Mouse (Mus musculus): ENCODE measurements around the gene Foxp1. TPM values are rescaled to one million over a fixed set of nuclear protein-coding genes. Genes with fewer than 3 reads are reported as not detected.
A peak's percentile ranks its signal among the peaks of the same experiment; 100 is the strongest.

The Foxp1 gene
- polyA plus RNA-seq, 1 experiment from 2014 or later, result 88.1 TPM

- no peaks in the 10 kb centered on the region for H3K9me3 ChIP-seq (ENCODE audit: control insufficient read depth, low read length)
- H3K9ac ChIP-seq (ENCODE audit: low read length), result no peak overlapping the region
- H3K4me1 ChIP-seq (ENCODE audit: control insufficient read depth in 2 of 2, insufficient read depth in 2 of 2, low read length in 2 of 2), result peaks cover 4 to 5% of the 10 kb centered on the region in 2 experiments; a peak in 3 of 4 replicates
- H3K36me3 ChIP-seq (ENCODE audit: control insufficient read depth, insufficient read depth, low read length), result no peaks in the 10 kb centered on the region
- ATAC-seq (ENCODE audit: insufficient number of reproducible peaks, insufficient read depth, low FRiP score, low read depth), result no peak
- peak overlapping the region in 1 of 2 experiments; percentile 26; a peak in 2 of 4 replicates for H3K27ac ChIP-seq (replicated peaks in 1 of 2; ENCODE audit: control insufficient read depth in 1 of 2, insufficient read depth in 1 of 2, low read depth in 2 of 2, low read length in 2 of 2)
- WGBS, result 60% methylated on average over 6 of the region's 6 CpGs
- no peaks in the 10 kb centered on the region for H3K27me3 ChIP-seq (ENCODE audit: control insufficient read depth, insufficient read depth, low read length)
- no peak overlapping the region for H3K4me3 ChIP-seq (ENCODE audit: control insufficient read depth in 1 of 2, insufficient read depth in 1 of 2, low read depth in 1 of 2, low read length in 2 of 2)
- no peak overlapping the region for H3K4me2 ChIP-seq (ENCODE audit: low read length)
Observed at GRCm38 (mm10) chr6:99337575-99337974, 184.9 kb downstream of the Foxp1 start.

GRCm38 (mm10) chr6:99336191-99336590, 186.3 kb downstream of the Foxp1 start:
- H3K27me3 ChIP-seq (ENCODE audit: control insufficient read depth, insufficient read depth, low read length), result no peaks in the 10 kb centered on the region
- H3K4me2 ChIP-seq (ENCODE audit: low read length), result no peak overlapping the region
- no peak overlapping the region for H3K4me3 ChIP-seq (ENCODE audit: control insufficient read depth in 1 of 2, insufficient read depth in 1 of 2, low read depth in 1 of 2, low read length in 2 of 2)
- no peak for ATAC-seq (ENCODE audit: insufficient number of reproducible peaks, insufficient read depth, low FRiP score, low read depth)
- H3K9ac ChIP-seq (ENCODE audit: low read length), result no peak overlapping the region
- WGBS, result 80% methylated on average over 5 of the region's 5 CpGs
- H3K4me1 ChIP-seq (ENCODE audit: control insufficient read depth in 2 of 2, insufficient read depth in 2 of 2, low read length in 2 of 2), result peaks cover 4 to 5% of the 10 kb centered on the region in 2 experiments; a peak in 3 of 4 replicates
- H3K36me3 ChIP-seq (ENCODE audit: control insufficient read depth, insufficient read depth, low read length), result no peaks in the 10 kb centered on the region
- no peak overlapping the region for H3K27ac ChIP-seq (replicated peaks in 1 of 2; ENCODE audit: control insufficient read depth in 1 of 2, insufficient read depth in 1 of 2, low read depth in 2 of 2, low read length in 2 of 2)
- H3K9me3 ChIP-seq (ENCODE audit: control insufficient read depth, low read length), result no peaks in the 10 kb centered on the region

- H3K4me2 ChIP-seq (ENCODE audit: low read length), result no peak overlapping the region
- peaks cover 4 to 5% of the 10 kb centered on the region in 2 experiments; a peak in 3 of 4 replicates for H3K4me1 ChIP-seq (ENCODE audit: control insufficient read depth in 2 of 2, insufficient read depth in 2 of 2, low read length in 2 of 2)
- H3K27me3 ChIP-seq (ENCODE audit: control insufficient read depth, insufficient read depth, low read length), result no peaks in the 10 kb centered on the region
- 90% methylated on average over 13 of the region's 13 CpGs for WGBS
- H3K9ac ChIP-seq (ENCODE audit: low read length), result no peak overlapping the region
- H3K27ac ChIP-seq (replicated peaks in 1 of 2; ENCODE audit: control insufficient read depth in 1 of 2, insufficient read depth in 1 of 2, low read depth in 2 of 2, low read length in 2 of 2), result no peak overlapping the region
- H3K9me3 ChIP-seq (ENCODE audit: control insufficient read depth, low read length), result no peaks in the 10 kb centered on the region
- H3K4me3 ChIP-seq (ENCODE audit: control insufficient read depth in 1 of 2, insufficient read depth in 1 of 2, low read depth in 1 of 2, low read length in 2 of 2), result no peak overlapping the region
- no peak for ATAC-seq (ENCODE audit: insufficient number of reproducible peaks, insufficient read depth, low FRiP score, low read depth)
- H3K36me3 ChIP-seq (ENCODE audit: control insufficient read depth, insufficient read depth, low read length), result no peaks in the 10 kb centered on the region
Observed at GRCm38 (mm10) chr6:99335174-99335830, 187.2 kb downstream of the Foxp1 start.

- Histone ChIP-seq H3K4me1 (ENCODE audit: control insufficient read depth in 2 of 2, insufficient read depth in 2 of 2, low read length in 2 of 2) (peaks cover 3 to 4% of the 10 kb centered on the region in 2 experiments; a peak in 2 of 4 replicates), H3K27me3 (ENCODE audit: control insufficient read depth, insufficient read depth, low read length) (no peaks in the 10 kb centered on the region), H3K9ac (ENCODE audit: low read length) (no peak overlapping the region), H3K36me3 (ENCODE audit: control insufficient read depth, insufficient read depth, low read length) (no peaks in the 10 kb centered on the region), H3K4me3 (ENCODE audit: control insufficient read depth in 1 of 2, insufficient read depth in 1 of 2, low read depth in 1 of 2, low read length in 2 of 2) (no peak overlapping the region), H3K9me3 (ENCODE audit: control insufficient read depth, low read length) (no peaks in the 10 kb centered on the region), H3K27ac (replicated peaks in 1 of 2; ENCODE audit: control insufficient read depth in 1 of 2, insufficient read depth in 1 of 2, low read depth in 2 of 2, low read length in 2 of 2) (no peak overlapping the region), H3K4me2 (ENCODE audit: low read length) (no peak overlapping the region)
- 92% methylated on average over 3 of the region's 3 CpGs for WGBS
- no peak for ATAC-seq (ENCODE audit: insufficient number of reproducible peaks, insufficient read depth, low FRiP score, low read depth)
Observed at GRCm38 (mm10) chr6:99334255-99334654, 188.3 kb downstream of the Foxp1 start.

- Histone ChIP-seq H3K4me1 (ENCODE audit: control insufficient read depth in 2 of 2, insufficient read depth in 2 of 2, low read length in 2 of 2) (peaks cover 0 to 3% of the 10 kb centered on the region in 2 experiments; a peak in 1 of 4 replicates), H3K9ac (ENCODE audit: low read length) (no peak overlapping the region), H3K27ac (replicated peaks in 1 of 2; ENCODE audit: control insufficient read depth in 1 of 2, insufficient read depth in 1 of 2, low read depth in 2 of 2, low read length in 2 of 2) (no peak overlapping the region), H3K27me3 (ENCODE audit: control insufficient read depth, insufficient read depth, low read length) (no peaks in the 10 kb centered on the region), H3K36me3 (ENCODE audit: control insufficient read depth, insufficient read depth, low read length) (no peaks in the 10 kb centered on the region), H3K9me3 (ENCODE audit: control insufficient read depth, low read length) (no peaks in the 10 kb centered on the region), H3K4me2 (ENCODE audit: low read length) (no peak overlapping the region), H3K4me3 (ENCODE audit: control insufficient read depth in 1 of 2, insufficient read depth in 1 of 2, low read depth in 1 of 2, low read length in 2 of 2) (no peak overlapping the region)
- no peak for ATAC-seq (ENCODE audit: insufficient number of reproducible peaks, insufficient read depth, low FRiP score, low read depth)
- WGBS, result 85% methylated on average over 5 of the region's 5 CpGs
Observed at GRCm38 (mm10) chr6:99333127-99333526, 189.4 kb downstream of the Foxp1 start.

DNA sequence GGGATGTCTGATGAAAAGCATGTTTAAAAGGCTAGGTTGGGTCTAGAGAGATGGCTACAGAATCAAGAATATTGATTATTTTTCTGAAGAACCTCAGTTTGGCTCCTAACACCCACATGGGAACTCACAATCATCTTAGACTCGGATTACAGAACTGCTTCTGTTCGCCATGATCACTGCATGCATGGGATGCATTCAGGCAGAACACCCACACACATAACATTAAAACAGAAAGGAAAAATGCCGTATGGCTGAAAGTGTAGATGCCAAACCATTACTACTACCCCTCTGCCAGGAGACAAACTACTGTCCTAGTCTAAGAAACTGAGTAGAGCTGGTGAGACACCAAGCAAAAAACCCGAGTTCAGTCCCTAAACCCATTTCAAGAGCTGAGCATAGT, 192.4 kb downstream of the Foxp1 start:
- no peak overlapping the region for H3K27ac ChIP-seq (replicated peaks in 1 of 2; ENCODE audit: control insufficient read depth in 1 of 2, insufficient read depth in 1 of 2, low read depth in 2 of 2, low read length in 2 of 2)
- H3K4me1 ChIP-seq (ENCODE audit: control insufficient read depth in 2 of 2, insufficient read depth in 2 of 2, low read length in 2 of 2), result peaks cover 0 to 3% of the 10 kb centered on the region in 2 experiments; a peak in 1 of 4 replicates
- no peak for ATAC-seq (ENCODE audit: insufficient number of reproducible peaks, insufficient read depth, low FRiP score, low read depth)
- H3K27me3 ChIP-seq (ENCODE audit: control insufficient read depth, insufficient read depth, low read length), result no peaks in the 10 kb centered on the region
- no peaks in the 10 kb centered on the region for H3K36me3 ChIP-seq (ENCODE audit: control insufficient read depth, insufficient read depth, low read length)
- no peak overlapping the region for H3K4me3 ChIP-seq (ENCODE audit: control insufficient read depth in 1 of 2, insufficient read depth in 1 of 2, low read depth in 1 of 2, low read length in 2 of 2)
- H3K9ac ChIP-seq (ENCODE audit: low read length), result no peak overlapping the region
- H3K9me3 ChIP-seq (ENCODE audit: control insufficient read depth, low read length), result no peaks in the 10 kb centered on the region
- H3K4me2 ChIP-seq (ENCODE audit: low read length), result no peak overlapping the region
- WGBS, result 83% methylated on average over 4 of the region's 4 CpGs

DNA sequence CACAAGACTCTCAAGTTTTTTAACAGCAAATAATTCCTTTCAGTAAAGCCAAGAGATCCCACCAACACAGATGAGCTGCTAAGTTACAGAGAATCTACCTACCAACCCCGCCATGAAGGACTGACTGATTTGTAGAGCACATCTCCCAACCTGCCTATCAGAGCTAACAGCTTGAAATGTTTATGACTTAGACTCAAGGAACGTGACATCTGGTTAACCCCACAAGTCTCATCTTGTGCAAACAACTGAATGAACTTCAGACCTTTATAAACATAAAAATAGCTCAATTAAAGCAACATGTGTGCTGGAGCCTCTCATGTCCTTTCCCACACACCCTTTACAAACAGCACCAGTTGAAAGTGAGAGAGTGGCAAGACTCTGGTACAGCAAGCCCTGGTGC, 193.9 kb downstream of the Foxp1 start:
- Histone ChIP-seq H3K27ac (replicated peaks in 1 of 2; ENCODE audit: control insufficient read depth in 1 of 2, insufficient read depth in 1 of 2, low read depth in 2 of 2, low read length in 2 of 2) (no peak overlapping the region), H3K4me3 (ENCODE audit: control insufficient read depth in 1 of 2, insufficient read depth in 1 of 2, low read depth in 1 of 2, low read length in 2 of 2) (no peak overlapping the region), H3K4me1 (ENCODE audit: control insufficient read depth in 2 of 2, insufficient read depth in 2 of 2, low read length in 2 of 2) (peaks cover 0 to 3% of the 10 kb centered on the region in 2 experiments; a peak in 1 of 4 replicates), H3K36me3 (ENCODE audit: control insufficient read depth, insufficient read depth, low read length) (no peaks in the 10 kb centered on the region), H3K9me3 (ENCODE audit: control insufficient read depth, low read length) (no peaks in the 10 kb centered on the region), H3K27me3 (ENCODE audit: control insufficient read depth, insufficient read depth, low read length) (no peaks in the 10 kb centered on the region), H3K4me2 (ENCODE audit: low read length) (no peak overlapping the region), H3K9ac (ENCODE audit: low read length) (no peak overlapping the region)
- WGBS, result 78% methylated on average over 2 of the region's 2 CpGs
- no peak for ATAC-seq (ENCODE audit: insufficient number of reproducible peaks, insufficient read depth, low FRiP score, low read depth)

DNA sequence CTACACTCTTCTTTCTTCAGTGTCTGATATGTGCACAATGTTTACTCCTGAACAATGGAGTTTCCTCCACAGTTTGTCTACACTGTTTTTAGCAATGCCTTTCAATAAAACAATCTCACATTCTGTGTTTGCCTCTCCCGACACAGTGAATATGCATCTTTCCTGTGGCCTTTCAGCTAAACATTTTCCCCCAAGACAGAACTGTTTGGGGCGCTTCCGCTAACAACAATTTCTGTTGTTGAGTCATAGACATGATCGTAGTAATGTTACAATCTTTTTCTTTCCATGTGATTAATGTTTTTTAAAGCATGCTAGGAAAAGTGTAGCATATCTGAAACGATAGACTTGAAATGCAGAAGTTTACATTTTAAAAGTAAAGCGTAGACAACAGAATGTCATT, 194.4 kb downstream of the Foxp1 start:
- no peak overlapping the region for H3K4me2 ChIP-seq (ENCODE audit: low read length)
- no peak overlapping the region for H3K4me3 ChIP-seq (ENCODE audit: control insufficient read depth in 1 of 2, insufficient read depth in 1 of 2, low read depth in 1 of 2, low read length in 2 of 2)
- H3K4me1 ChIP-seq (ENCODE audit: control insufficient read depth in 2 of 2, insufficient read depth in 2 of 2, low read length in 2 of 2), result peaks cover 0 to 3% of the 10 kb centered on the region in 2 experiments; a peak in 1 of 4 replicates
- H3K9ac ChIP-seq (ENCODE audit: low read length), result no peak overlapping the region
- ATAC-seq (ENCODE audit: insufficient number of reproducible peaks, insufficient read depth, low FRiP score, low read depth), result no peak
- no peaks in the 10 kb centered on the region for H3K9me3 ChIP-seq (ENCODE audit: control insufficient read depth, low read length)
- H3K27me3 ChIP-seq (ENCODE audit: control insufficient read depth, insufficient read depth, low read length), result no peaks in the 10 kb centered on the region
- 88% methylated on average over 6 of the region's 6 CpGs for WGBS
- H3K27ac ChIP-seq (replicated peaks in 1 of 2; ENCODE audit: control insufficient read depth in 1 of 2, insufficient read depth in 1 of 2, low read depth in 2 of 2, low read length in 2 of 2), result no peak overlapping the region
- H3K36me3 ChIP-seq (ENCODE audit: control insufficient read depth, insufficient read depth, low read length), result no peaks in the 10 kb centered on the region

All from heart, embryonic 14.5 days (tissue).